In the genomic region with DNA sequence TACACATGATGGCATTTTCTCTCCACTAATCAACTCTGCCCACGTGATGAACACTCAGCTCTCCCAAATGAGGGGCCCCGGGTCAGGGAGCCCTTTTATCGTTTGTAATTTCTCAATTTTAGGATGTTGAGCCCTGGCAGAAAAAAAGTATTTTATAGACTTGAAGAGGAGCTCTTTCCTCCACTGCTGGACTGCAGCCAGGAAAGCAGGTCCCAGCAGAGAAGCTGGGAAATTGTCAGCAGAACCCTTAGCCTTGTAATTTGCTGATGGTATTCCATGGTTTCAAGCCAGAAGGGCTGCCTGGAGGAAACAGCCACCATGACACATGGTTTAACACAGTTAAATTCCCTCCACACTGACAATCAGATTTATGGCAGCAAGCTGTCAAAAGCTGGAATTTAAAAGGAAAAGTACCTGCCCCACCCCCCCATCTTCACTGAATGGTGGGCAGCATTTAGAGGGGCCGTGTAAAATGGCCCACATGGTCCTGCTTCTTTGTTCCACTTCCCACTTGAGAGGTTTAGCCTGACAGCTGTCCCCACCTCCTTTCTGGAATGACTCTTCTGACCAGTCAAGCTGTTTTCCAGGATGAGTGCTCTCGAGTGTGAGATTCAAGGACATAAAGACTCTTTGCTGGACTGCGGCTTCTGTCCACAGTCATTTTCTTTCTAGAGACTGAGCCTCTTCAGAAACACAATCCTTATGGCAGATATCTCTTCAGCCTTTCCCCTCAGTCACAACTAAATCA, we compare ENCODE assay signal across 20 mouse cellular contexts. TPM values are rescaled to one million over a fixed set of nuclear protein-coding genes. Genes with fewer than 3 reads are reported as not detected.
DNase-seq lines count a peak whose midpoint lies in the region; ATAC-seq and TF ChIP-seq lines count a peak whose summit lies in the region.
"Had no signal": no experiment of that assay in that cellular context is flagged by ENCODE, and none has a peak within 500 bp of the region (broad histone marks: within the 10 kb centered on the region; RNA-seq: fewer than 3 reads in every experiment).

No protein-coding gene starts in this region.

- no peaks in the 10 kb centered on the region for H3K27me3 ChIP-seq in lung, embryonic 14.5 days (ENCODE audit: insufficient read depth, low read length)
- H3K27me3 ChIP-seq in midbrain, postnatal 0 days (ENCODE audit: insufficient read depth, low read length): no peaks in the 10 kb centered on the region
- no peaks in the 10 kb centered on the region for H3K27me3 ChIP-seq in midbrain, embryonic 10.5 days (ENCODE audit: low read depth, poor library complexity, severe bottlenecking)
- H3K27me3 ChIP-seq: CH12.LX; forebrain, embryonic 13.5 days; heart, embryonic 12.5 days; hindbrain, embryonic 12.5 days; Patski had no signal

- H3K4me2 ChIP-seq in lung, embryonic 14.5 days: no peak overlapping the region
- H3K4me2 ChIP-seq in midbrain, postnatal 0 days (ENCODE audit: low read depth, low read length, poor library complexity, severe bottlenecking): no peak overlapping the region
- H3K4me2 ChIP-seq: forebrain, embryonic 13.5 days; heart, embryonic 12.5 days; hindbrain, embryonic 12.5 days had no signal

- ATAC-seq in lung, embryonic 14.5 days (ENCODE audit: insufficient read depth): no peak
- no peak for ATAC-seq in midbrain, postnatal 0 days (ENCODE audit: low FRiP score)
- ATAC-seq: activated CD4-positive, CD25-positive, alpha-beta regulatory T cell, adult 4 months; forebrain, embryonic 13.5 days; forebrain, postnatal 0 days; hindbrain, embryonic 16.5 days; Patski had no signal

- WGBS in lung, embryonic 14.5 days: 62% methylated on average over 6 of the region's 6 CpGs
- WGBS in lung, adult 2 months: 63% methylated on average over 6 of the region's 6 CpGs
- 74% methylated on average over 6 of the region's 6 CpGs for WGBS in midbrain, postnatal 0 days
- 86% methylated on average over 6 of the region's 6 CpGs for WGBS in midbrain, embryonic 10.5 days

- H3K4me3 ChIP-seq in lung, embryonic 14.5 days (ENCODE audit: low read depth, low read length): no peak overlapping the region
- no peak overlapping the region for H3K4me3 ChIP-seq in lung, adult 2 months (replicated peaks; ENCODE audit: extremely low read depth, low read depth, low read length)
- H3K4me3 ChIP-seq in midbrain, postnatal 0 days (ENCODE audit: low read depth, low read length): no peak overlapping the region
- H3K4me3 ChIP-seq in midbrain, embryonic 10.5 days: no peak overlapping the region
- H3K4me3 ChIP-seq: embryonic facial prominence, embryonic 10.5 days; forebrain, embryonic 13.5 days; heart, adult 2 months; heart, embryonic 12.5 days; hindbrain, embryonic 12.5 days had no signal

- TF ChIP-seq POLR2A in lung, adult 2 months (IDR thresholded peaks at IDR 0.05; ENCODE audit: borderline replicate concordance, extremely low read depth, low read depth, low read length): no peak

- TF ChIP-seq CTCF in lung, embryonic 14.5 days (IDR thresholded peaks at IDR 0.05; ENCODE audit: low read depth): no peak
- TF ChIP-seq CTCF in lung, adult 2 months (IDR thresholded peaks at IDR 0.05; ENCODE audit: insufficient read depth, low read length): no peak
- no peak for TF ChIP-seq CTCF in midbrain, postnatal 0 days (IDR thresholded peaks at IDR 0.05)

- H3K36me3 ChIP-seq in lung, embryonic 14.5 days (ENCODE audit: insufficient read depth): peaks cover 22% of the 10 kb centered on the region
- peaks cover 6% of the 10 kb centered on the region; the same call in 1 of the 2 replicates for H3K36me3 ChIP-seq in midbrain, postnatal 0 days (ENCODE audit: insufficient read depth, low read length)
- peaks cover 44% of the 10 kb centered on the region for H3K36me3 ChIP-seq in midbrain, embryonic 10.5 days

- no peak overlapping the region for H3K9ac ChIP-seq in lung, embryonic 14.5 days
- H3K9ac ChIP-seq in midbrain, postnatal 0 days (replicated peaks; ENCODE audit: low read length, poor library complexity, severe bottlenecking): no peak overlapping the region
- H3K9ac ChIP-seq: forebrain, embryonic 13.5 days; forebrain, postnatal 0 days; heart, embryonic 12.5 days; hindbrain, embryonic 12.5 days had no signal

- no peaks in the 10 kb centered on the region for H3K9me3 ChIP-seq in lung, embryonic 14.5 days (ENCODE audit: low read depth, low read length)
- no peaks in the 10 kb centered on the region for H3K9me3 ChIP-seq in midbrain, postnatal 0 days (ENCODE audit: low read length)
- no peaks in the 10 kb centered on the region for H3K9me3 ChIP-seq in midbrain, embryonic 10.5 days (replicated peaks)
- H3K9me3 ChIP-seq: embryonic facial prominence, embryonic 10.5 days; forebrain, embryonic 13.5 days; heart, embryonic 12.5 days; hindbrain, embryonic 12.5 days had no signal

- no peaks in the 10 kb centered on the region for H3K4me1 ChIP-seq in lung, embryonic 14.5 days (ENCODE audit: insufficient read depth)
- H3K4me1 ChIP-seq in lung, adult 2 months (ENCODE audit: control insufficient read depth, insufficient read depth, low read length): no peaks in the 10 kb centered on the region
- no peaks in the 10 kb centered on the region for H3K4me1 ChIP-seq in midbrain, postnatal 0 days (ENCODE audit: insufficient read depth, low read length)
- H3K4me1 ChIP-seq in midbrain, embryonic 10.5 days: no peaks in the 10 kb centered on the region
- H3K4me1 ChIP-seq: forebrain, embryonic 13.5 days; hindbrain, embryonic 12.5 days had no signal

- DNase-seq in cerebellum, postnatal 25 days: peak; percentile 33 to 66
- DNase-seq in cerebellum, adult 9-10 months: no peak
- DNase-seq in lung, embryonic 14.5 days: peak; percentile 31
- DNase-seq in lung, adult 2 months: no peak
- peak; percentile 42 for DNase-seq in midbrain, postnatal 0 days (ENCODE audit: low spot score)
- DNase-seq in midbrain, embryonic 10.5 days (ENCODE audit: low spot score): no peak
- DNase-seq: adrenal gland, postnatal 14 days; forebrain, postnatal 0 days; gastrocnemius, postnatal 14 days; heart, adult 2 months; heart, postnatal 36 days had no signal

- no peak overlapping the region for H3K27ac ChIP-seq in lung, embryonic 14.5 days (ENCODE audit: low read depth)
- no peak overlapping the region for H3K27ac ChIP-seq in midbrain, postnatal 0 days (ENCODE audit: low read depth, low read length)
- no peak overlapping the region for H3K27ac ChIP-seq in midbrain, embryonic 10.5 days (replicated peaks)
- H3K27ac ChIP-seq: embryonic facial prominence, embryonic 10.5 days; forebrain, embryonic 13.5 days; heart, adult 2 months; hindbrain, embryonic 12.5 days had no signal

RNA-seq across cellular contexts. Expression of a gene that starts 1.4 kb away (rescaled TPM):
- polyA plus RNA-seq in lung, embryonic 14.5 days (2014; fragmentation: Nextera tagmentation; extraction: Ambion mirVana): not detected in 2 replicates
- 0.19 and 0.38 TPM in 2 replicates for polyA plus RNA-seq in lung, adult 2 months (2012; rRNA removed)
- total RNA-seq in midbrain, postnatal 0 days (2014; rRNA removed): 0.19 and 0.55 TPM in 2 replicates
- 0.10 and 0.15 TPM in 2 replicates for polyA plus RNA-seq in midbrain, postnatal 0 days (2015; fragmentation: Nextera tagmentation; extraction: Ambion mirVana)
- polyA plus RNA-seq in midbrain, embryonic 10.5 days (2016; fragmentation: Nextera tagmentation; extraction: Ambion mirVana): not detected in 2 replicates
- polyA plus RNA-seq: embryonic facial prominence, embryonic 10.5 days; forebrain, embryonic 13.5 days; forebrain, postnatal 0 days; heart, embryonic 12.5 days; heart, embryonic 16.5 days; hindbrain, embryonic 12.5 days; hindbrain, embryonic 16.5 days had no signal

RNA-seq across cellular contexts. Expression of a gene that starts 20.1 kb away (rescaled TPM):
- polyA plus RNA-seq in lung, embryonic 14.5 days (2014; fragmentation: Nextera tagmentation; extraction: Ambion mirVana): 127 and 130 TPM in 2 replicates
- 4.8 and 11.4 TPM in 2 replicates for polyA plus RNA-seq in lung, adult 2 months (2012; rRNA removed)
- 61.4 and 75.8 TPM in 2 replicates for total RNA-seq in midbrain, postnatal 0 days (2014; rRNA removed)
- polyA plus RNA-seq in midbrain, postnatal 0 days (2015; fragmentation: Nextera tagmentation; extraction: Ambion mirVana): 123 and 129 TPM in 2 replicates
- polyA plus RNA-seq in midbrain, embryonic 10.5 days (2016; fragmentation: Nextera tagmentation; extraction: Ambion mirVana): 133 and 136 TPM in 2 replicates

Comparison
In these comparisons a context has a peak if more than half of its experiments do, and no peak if none do; other contexts are left out.
1. DNase-seq: peak in cerebellum, postnatal 25 days (2 of 2), lung, embryonic 14.5 days (single experiment) and midbrain, postnatal 0 days (single experiment); none in cerebellum, adult 9-10 months (single experiment), lung, adult 2 months (single experiment) and midbrain, embryonic 10.5 days (single experiment).